Mouse (Mus musculus): ENCODE results near the gene Tubd1. TPM values are rescaled to one million over a fixed set of nuclear protein-coding genes. Genes with fewer than 3 reads are reported as not detected.
A peak's percentile ranks its signal among the peaks of the same experiment; 100 is the strongest.

The Tubd1 gene
- polyA plus RNA-seq, 1 experiment, result 6.1 TPM

- H3K27me3 ChIP-seq (ENCODE audit: control insufficient read depth, insufficient read depth, insufficient read length), result no peaks in the 10 kb centered on the region
- TF ChIP-seq MYOG (IDR thresholded peaks at IDR 0.05; ENCODE audit: control insufficient read depth, extremely low read depth, insufficient read length) (no peak), MYOD1 (IDR thresholded peaks at IDR 0.05; ENCODE audit: control insufficient read depth, insufficient read length, low read depth) (no peak), MAX (IDR thresholded peaks at IDR 0.05) (no peak), USF1 (IDR thresholded peaks at IDR 0.05; ENCODE audit: low read depth) (no peak), CEBPB (IDR thresholded peaks at IDR 0.05; ENCODE audit: low read depth) (no peak), FOSL1 (IDR thresholded peaks at IDR 0.05; ENCODE audit: insufficient read depth, low read length, poor library complexity, severe bottlenecking) (no peak), CTCF (IDR thresholded peaks at IDR 0.05; ENCODE audit: control insufficient read depth, insufficient read depth, insufficient read length) (no peak)
- no peaks in the 10 kb centered on the region for H3K36me3 ChIP-seq (ENCODE audit: control insufficient read depth, insufficient read depth)
- H3K79me2 ChIP-seq (ENCODE audit: control insufficient read depth, insufficient read depth), result no peaks in the 10 kb centered on the region
- H3ac ChIP-seq (ENCODE audit: control insufficient read depth, insufficient read length, low read depth), result no peak overlapping the region
- no peak overlapping the region for H3K4me3 ChIP-seq (ENCODE audit: insufficient read depth, poor library complexity, severe bottlenecking)
- H3K79me3 ChIP-seq (ENCODE audit: low read depth), result no peaks in the 10 kb centered on the region
These were observed 27.8 kb downstream of the Tubd1 start for GRCm38 (mm10) chr11:86572623-86573022.

- no peaks in the 10 kb centered on the region for H3K36me3 ChIP-seq (ENCODE audit: control insufficient read depth, insufficient read depth)
These were observed 28.9 kb downstream of the Tubd1 start for GRCm38 (mm10) chr11:86573646-86574231.

GRCm38 (mm10) chr11:86574408-86574807 is 29.6 kb downstream of the Tubd1 start:
- Histone ChIP-seq H3K4me3 (ENCODE audit: insufficient read depth, poor library complexity, severe bottlenecking) (no peak overlapping the region), H3K36me3 (ENCODE audit: control insufficient read depth, insufficient read depth) (no peaks in the 10 kb centered on the region), H3K79me2 (ENCODE audit: control insufficient read depth, insufficient read depth) (no peaks in the 10 kb centered on the region), H3K27me3 (ENCODE audit: control insufficient read depth, insufficient read depth, insufficient read length) (no peaks in the 10 kb centered on the region), H3ac (ENCODE audit: control insufficient read depth, insufficient read length, low read depth) (no peak overlapping the region), H3K79me3 (ENCODE audit: low read depth) (no peaks in the 10 kb centered on the region)
- TF ChIP-seq MYOG (IDR thresholded peaks at IDR 0.05; ENCODE audit: control insufficient read depth, extremely low read depth, insufficient read length) (no peak), FOSL1 (IDR thresholded peaks at IDR 0.05; ENCODE audit: insufficient read depth, low read length, poor library complexity, severe bottlenecking) (no peak), USF1 (IDR thresholded peaks at IDR 0.05; ENCODE audit: low read depth) (no peak), CEBPB (IDR thresholded peaks at IDR 0.05; ENCODE audit: low read depth) (no peak), CTCF (IDR thresholded peaks at IDR 0.05; ENCODE audit: control insufficient read depth, insufficient read depth, insufficient read length) (no peak), MYOD1 (IDR thresholded peaks at IDR 0.05; ENCODE audit: control insufficient read depth, insufficient read length, low read depth) (no peak), MAX (IDR thresholded peaks at IDR 0.05) (no peak)

More at GRCm38 (mm10) chr11:86573646-86574231, 28.9 kb downstream of the Tubd1 start:
- Histone ChIP-seq H3K27me3 (ENCODE audit: control insufficient read depth, insufficient read depth, insufficient read length) (no peaks in the 10 kb centered on the region), H3K4me3 (ENCODE audit: insufficient read depth, poor library complexity, severe bottlenecking) (no peak overlapping the region), H3K79me3 (ENCODE audit: low read depth) (no peaks in the 10 kb centered on the region), H3K79me2 (ENCODE audit: control insufficient read depth, insufficient read depth) (no peaks in the 10 kb centered on the region), H3ac (ENCODE audit: control insufficient read depth, insufficient read length, low read depth) (no peak overlapping the region)
- TF ChIP-seq CTCF (IDR thresholded peaks at IDR 0.05; ENCODE audit: control insufficient read depth, insufficient read depth, insufficient read length), result no peak
- TF ChIP-seq MYOD1 (IDR thresholded peaks at IDR 0.05; ENCODE audit: control insufficient read depth, insufficient read length, low read depth), result no peak
- TF ChIP-seq CEBPB (IDR thresholded peaks at IDR 0.05; ENCODE audit: low read depth), result no peak
- no peak for TF ChIP-seq FOSL1 (IDR thresholded peaks at IDR 0.05; ENCODE audit: insufficient read depth, low read length, poor library complexity, severe bottlenecking)
- no peak for TF ChIP-seq MYOG (IDR thresholded peaks at IDR 0.05; ENCODE audit: control insufficient read depth, extremely low read depth, insufficient read length)
- no peak for TF ChIP-seq USF1 (IDR thresholded peaks at IDR 0.05; ENCODE audit: low read depth)
- TF ChIP-seq MAX (IDR thresholded peaks at IDR 0.05), result no peak

GRCm38 (mm10) chr11:86575632-86576378 is 31.0 kb downstream of the Tubd1 start:
- Histone ChIP-seq H3K79me2 (ENCODE audit: control insufficient read depth, insufficient read depth) (no peaks in the 10 kb centered on the region), H3K79me3 (ENCODE audit: low read depth) (no peaks in the 10 kb centered on the region), H3ac (ENCODE audit: control insufficient read depth, insufficient read length, low read depth) (no peak overlapping the region), H3K36me3 (ENCODE audit: control insufficient read depth, insufficient read depth) (no peaks in the 10 kb centered on the region), H3K27me3 (ENCODE audit: control insufficient read depth, insufficient read depth, insufficient read length) (no peaks in the 10 kb centered on the region), H3K4me3 (ENCODE audit: insufficient read depth, poor library complexity, severe bottlenecking) (no peak overlapping the region)
- TF ChIP-seq FOSL1 (IDR thresholded peaks at IDR 0.05; ENCODE audit: insufficient read depth, low read length, poor library complexity, severe bottlenecking) (peak; percentile 59), USF1 (IDR thresholded peaks at IDR 0.05; ENCODE audit: low read depth) (no peak), MAX (IDR thresholded peaks at IDR 0.05) (peak; percentile 72), CEBPB (IDR thresholded peaks at IDR 0.05; ENCODE audit: low read depth) (no peak), MYOD1 (IDR thresholded peaks at IDR 0.05; ENCODE audit: control insufficient read depth, insufficient read length, low read depth) (no peak), CTCF (IDR thresholded peaks at IDR 0.05; ENCODE audit: control insufficient read depth, insufficient read depth, insufficient read length) (no peak), MYOG (IDR thresholded peaks at IDR 0.05; ENCODE audit: control insufficient read depth, extremely low read depth, insufficient read length) (no peak)

GRCm38 (mm10) chr11:86577231-86577630 is 32.4 kb downstream of the Tubd1 start:
- peak; percentile 80 for TF ChIP-seq MYOD1 (IDR thresholded peaks at IDR 0.05; ENCODE audit: control insufficient read depth, insufficient read length, low read depth)
- peak; percentile 24 for TF ChIP-seq USF1 (IDR thresholded peaks at IDR 0.05; ENCODE audit: low read depth)
- TF ChIP-seq MYOG (IDR thresholded peaks at IDR 0.05; ENCODE audit: control insufficient read depth, extremely low read depth, insufficient read length), result no peak
- no peak for TF ChIP-seq CEBPB (IDR thresholded peaks at IDR 0.05; ENCODE audit: low read depth)
- TF ChIP-seq FOSL1 (IDR thresholded peaks at IDR 0.05; ENCODE audit: insufficient read depth, low read length, poor library complexity, severe bottlenecking), result peak; percentile 47
- TF ChIP-seq CTCF (IDR thresholded peaks at IDR 0.05; ENCODE audit: control insufficient read depth, insufficient read depth, insufficient read length), result no peak
- no peak for TF ChIP-seq MAX (IDR thresholded peaks at IDR 0.05)
- H3K79me3 ChIP-seq (ENCODE audit: low read depth), result no peaks in the 10 kb centered on the region
- no peak overlapping the region for H3K4me3 ChIP-seq (ENCODE audit: insufficient read depth, poor library complexity, severe bottlenecking)
- H3K36me3 ChIP-seq (ENCODE audit: control insufficient read depth, insufficient read depth), result no peaks in the 10 kb centered on the region
- H3K27me3 ChIP-seq (ENCODE audit: control insufficient read depth, insufficient read depth, insufficient read length), result no peaks in the 10 kb centered on the region
- H3K79me2 ChIP-seq (ENCODE audit: control insufficient read depth, insufficient read depth), result peaks cover 4% of the 10 kb centered on the region
- no peak overlapping the region for H3ac ChIP-seq (ENCODE audit: control insufficient read depth, insufficient read length, low read depth)
